Mouse (Mus musculus): ENCODE measurements around the gene Atg2a. TPM values are rescaled to one million over a fixed set of nuclear protein-coding genes. Genes with fewer than 3 reads are reported as not detected.
"Not testable (repeated sequence)": the region's sequence is repeated elsewhere in the genome, so short reads cannot be mapped to it uniquely, and the experiment has no call there.

Atg2a gene
- polyA plus RNA-seq, 1 experiment from 2014 or later, result 8.9 TPM

GRCm38 (mm10) chr19:6305517-6306115, 64.1 kb downstream of the Atg2a start:
- 62% methylated on average over 8 of the region's 8 CpGs for WGBS
- no peaks in the 10 kb centered on the region for H3K9me3 ChIP-seq (replicated peaks)
- H3K27ac ChIP-seq, result no peak overlapping the region
- no peak for ATAC-seq
- peaks cover 4% of the 10 kb centered on the region; the same call in 1 of the 2 replicates for H3K36me3 ChIP-seq (ENCODE audit: poor library complexity, severe bottlenecking)
- H3K4me2 ChIP-seq, result peak overlapping the region; percentile 71
- H3K4me1 ChIP-seq, result peaks cover 11% of the 10 kb centered on the region
- peak overlapping the region; percentile 69; the same call in 1 of the 2 replicates for H3K9ac ChIP-seq
- no peaks in the 10 kb centered on the region for H3K27me3 ChIP-seq
- H3K4me3 ChIP-seq, result peak overlapping the region; percentile 56

GRCm38 (mm10) chr19:6306137-6306551, 64.7 kb downstream of the Atg2a start, which contains the start of gene Cdc42bpg:
Gene Cdc42bpg (plus strand): TSS chr19:6306456.
- H3K9me3 ChIP-seq (replicated peaks), result no peaks in the 10 kb centered on the region
- H3K4me1 ChIP-seq, result peaks cover 11% of the 10 kb centered on the region
- WGBS, result under 1% methylated on average over 35 of the region's 38 CpGs
- peak within 1 kb of the TSS; percentile 56 for H3K4me3 ChIP-seq
- H3K9ac ChIP-seq, result peak within 1 kb of the TSS; percentile 69
- H3K4me2 ChIP-seq, result peak within 1 kb of the TSS; percentile 71
- no peaks in the 10 kb centered on the region for H3K27me3 ChIP-seq
- peak; percentile 52 for ATAC-seq
- H3K27ac ChIP-seq, result no peak within 1 kb of the TSS
- peaks cover 2% of the 10 kb centered on the region; the same call in 1 of the 2 replicates for H3K36me3 ChIP-seq (ENCODE audit: poor library complexity, severe bottlenecking)

DNA sequence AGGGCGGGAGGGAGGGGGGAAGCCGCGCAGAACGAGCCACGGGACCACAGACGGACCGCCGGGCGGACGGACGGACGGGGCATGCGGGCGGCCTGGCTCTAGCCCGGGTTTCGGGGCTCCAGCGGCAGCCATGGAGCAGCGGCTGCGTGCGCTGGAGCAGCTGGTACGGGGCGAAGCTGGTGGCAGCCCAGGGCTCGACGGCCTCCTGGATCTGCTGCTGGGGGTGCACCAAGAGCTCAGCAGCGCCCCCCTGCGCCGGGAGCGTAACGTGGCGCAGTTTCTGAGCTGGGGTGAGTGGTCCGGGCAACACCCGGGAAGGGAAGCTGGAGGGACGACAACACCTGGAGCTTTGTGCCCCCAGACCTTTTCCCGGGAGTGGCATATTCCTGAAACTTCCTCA, 65.1 kb downstream of the Atg2a start:
- Histone ChIP-seq H3K9ac (peak overlapping the region; percentile 69), H3K36me3 (ENCODE audit: poor library complexity, severe bottlenecking) (peaks cover 4% of the 10 kb centered on the region; the same call in 1 of the 2 replicates), H3K4me3 (peak overlapping the region; percentile 56), H3K4me1 (peaks cover 11% of the 10 kb centered on the region), H3K9me3 (replicated peaks) (no peaks in the 10 kb centered on the region), H3K27ac (no peak overlapping the region), H3K27me3 (no peaks in the 10 kb centered on the region), H3K4me2 (peak overlapping the region; percentile 71)
- ATAC-seq, result peak; percentile 67
- WGBS, result 0% methylated on average over 31 of the region's 34 CpGs

DNA sequence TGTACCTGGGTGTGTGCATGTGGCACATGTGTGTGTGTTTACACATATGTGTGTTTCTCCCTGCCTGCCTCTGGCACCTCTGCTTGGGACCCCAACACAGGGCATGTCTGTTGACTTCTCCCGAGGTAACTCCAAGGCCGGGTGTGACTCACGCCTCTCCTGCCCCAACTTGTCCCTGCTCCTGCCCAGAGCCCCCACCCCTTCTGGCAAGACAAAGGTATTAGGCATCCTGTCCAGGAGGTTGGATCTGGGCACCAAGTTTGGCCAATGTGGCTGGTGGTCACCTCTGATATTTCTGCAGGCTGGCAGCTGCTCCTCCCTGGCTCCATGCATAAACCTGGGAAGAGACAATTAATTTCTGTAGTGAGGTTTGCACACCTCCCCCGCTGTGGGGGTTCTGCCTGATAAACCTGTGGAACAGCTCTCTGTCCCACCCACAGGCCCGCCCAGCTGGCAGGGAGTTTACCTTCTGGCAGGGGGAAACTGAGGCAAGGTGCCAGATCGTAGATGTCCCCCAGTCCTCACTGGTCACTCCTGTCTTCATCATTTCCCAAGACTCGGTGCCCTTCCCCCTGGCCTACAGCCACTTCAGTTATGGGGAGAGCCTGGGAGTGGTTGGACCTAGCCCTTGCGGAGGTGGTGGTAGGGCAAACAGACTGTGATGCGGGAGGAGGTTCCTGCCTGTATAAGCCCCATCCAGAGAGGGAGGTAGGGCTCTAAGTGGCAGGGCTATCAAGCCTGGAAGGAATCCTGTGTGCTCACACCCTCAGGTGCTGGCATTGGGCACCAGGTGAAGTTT, 66.5 kb downstream of the Atg2a start:
- H3K4me1 ChIP-seq, result peaks cover 11% of the 10 kb centered on the region
- H3K27me3 ChIP-seq, result no peaks in the 10 kb centered on the region
- no peak overlapping the region for H3K4me2 ChIP-seq
- WGBS, result 87% methylated on average over 9 of the region's 9 CpGs
- no peak for ATAC-seq
- H3K27ac ChIP-seq, result no peak overlapping the region
- no peaks in the 10 kb centered on the region for H3K9me3 ChIP-seq (replicated peaks)
- H3K4me3 ChIP-seq, result no peak overlapping the region
- H3K36me3 ChIP-seq (ENCODE audit: poor library complexity, severe bottlenecking), result peaks cover 12% of the 10 kb centered on the region
- H3K9ac ChIP-seq, result no peak overlapping the region

- H3K36me3 ChIP-seq (ENCODE audit: poor library complexity, severe bottlenecking), result peaks cover 21% of the 10 kb centered on the region
- H3K27ac ChIP-seq, result no peak overlapping the region
- H3K4me3 ChIP-seq, result no peak overlapping the region
- H3K9me3 ChIP-seq (replicated peaks), result no peaks in the 10 kb centered on the region
- no peaks in the 10 kb centered on the region for H3K27me3 ChIP-seq
- no peak overlapping the region for H3K9ac ChIP-seq
- peaks cover 11% of the 10 kb centered on the region for H3K4me1 ChIP-seq
- H3K4me2 ChIP-seq, result no peak overlapping the region
- ATAC-seq, result no peak
- 89% methylated on average over 5 of the region's 5 CpGs for WGBS
These were observed 68.7 kb downstream of the Atg2a start for GRCm38 (mm10) chr19:6310181-6310580.

- H3K9ac ChIP-seq; H3K4me2 ChIP-seq; H3K4me1 ChIP-seq; H3K27ac ChIP-seq; ATAC-seq; H3K9me3 ChIP-seq (replicated peaks); H3K4me3 ChIP-seq; H3K27me3 ChIP-seq: not testable (repeated sequence)
- peaks cover 33% of the 10 kb centered on the region for H3K36me3 ChIP-seq (ENCODE audit: poor library complexity, severe bottlenecking)
- 90% methylated on average over 3 of the region's 3 CpGs for WGBS
These were observed 70.3 kb downstream of the Atg2a start for GRCm38 (mm10) chr19:6311783-6312182.

MicroRNAs within 50 kb of the gene (microRNA counts, 519-probe panel; counts per million panel counts)
- 2,287 counts per million, percentile 60 among the panel's probes with 10 or more counts for microRNA mmu-miR-192

Small RNA genes within 50 kb of the gene (microRNA-seq; reads per million reads assigned to microRNA genes)
- 97.4 reads per million, percentile 50 among the genes with 10 or more reads in this experiment for gene Mir192
- gene Mir194-2, result 60.9 reads per million, percentile 44 among the genes with 10 or more reads in this experiment

Other genes starting within 250 kb of the Atg2a start
- 1.0 and 1.1 TPM in 2 replicates for gene Capn1, start 225.8 kb upstream of the Atg2a start, polyA plus RNA-seq (2015; fragmentation: Nextera tagmentation; extraction: Ambion mirVana)
- gene Syvn1, start 195.1 kb upstream of the Atg2a start, polyA plus RNA-seq (2015; fragmentation: Nextera tagmentation; extraction: Ambion mirVana), result 23.8 and 26.0 TPM in 2 replicates
- 75.6 and 80.7 TPM in 2 replicates for gene Mrpl49, start 183.9 kb upstream of the Atg2a start, polyA plus RNA-seq (2015; fragmentation: Nextera tagmentation; extraction: Ambion mirVana)
- gene Fau, start 183.8 kb upstream of the Atg2a start, polyA plus RNA-seq (2015; fragmentation: Nextera tagmentation; extraction: Ambion mirVana), result 677 and 758 TPM in 2 replicates
- 31.1 and 33.7 TPM in 2 replicates for gene Znhit2, start 180.5 kb upstream of the Atg2a start, polyA plus RNA-seq (2015; fragmentation: Nextera tagmentation; extraction: Ambion mirVana)
- gene Tm7sf2, start 173.3 kb upstream of the Atg2a start, polyA plus RNA-seq (2015; fragmentation: Nextera tagmentation; extraction: Ambion mirVana), result 28.3 and 30.3 TPM in 2 replicates
- 70.7 and 85.7 TPM in 2 replicates for gene Vps51, start 164.4 kb upstream of the Atg2a start, polyA plus RNA-seq (2015; fragmentation: Nextera tagmentation; extraction: Ambion mirVana)
- not detected in 2 replicates for gene Tmem262, start 161.6 kb upstream of the Atg2a start, polyA plus RNA-seq (2015; fragmentation: Nextera tagmentation; extraction: Ambion mirVana)
- 1.9 and 3.1 TPM in 2 replicates for gene Gm28374, start 159.4 kb upstream of the Atg2a start, polyA plus RNA-seq (2015; fragmentation: Nextera tagmentation; extraction: Ambion mirVana)
- gene Zfpl1, start 156.7 kb upstream of the Atg2a start, polyA plus RNA-seq (2015; fragmentation: Nextera tagmentation; extraction: Ambion mirVana), result 71.7 and 76.6 TPM in 2 replicates
- 44.6 and 45.8 TPM in 2 replicates for gene Cdca5, start 156.7 kb upstream of the Atg2a start, polyA plus RNA-seq (2015; fragmentation: Nextera tagmentation; extraction: Ambion mirVana)
- 0.36 and 0.63 TPM in 2 replicates for gene AC131692.1, start 147.2 kb upstream of the Atg2a start, polyA plus RNA-seq (2015; fragmentation: Nextera tagmentation; extraction: Ambion mirVana)
- gene Naaladl1, start 135.9 kb upstream of the Atg2a start, polyA plus RNA-seq (2015; fragmentation: Nextera tagmentation; extraction: Ambion mirVana), result 0.43 and 0.87 TPM in 2 replicates
- gene Sac3d1, start 123.0 kb upstream of the Atg2a start, polyA plus RNA-seq (2015; fragmentation: Nextera tagmentation; extraction: Ambion mirVana), result 45.4 and 46.4 TPM in 2 replicates
- gene Snx15, start 113.4 kb upstream of the Atg2a start, polyA plus RNA-seq (2015; fragmentation: Nextera tagmentation; extraction: Ambion mirVana), result 32.5 and 35.0 TPM in 2 replicates
- gene Batf2, start 100.7 kb upstream of the Atg2a start, polyA plus RNA-seq (2015; fragmentation: Nextera tagmentation; extraction: Ambion mirVana), result not detected in 2 replicates
- gene Arl2, start 100.1 kb upstream of the Atg2a start, polyA plus RNA-seq (2015; fragmentation: Nextera tagmentation; extraction: Ambion mirVana), result 86.1 and 87.1 TPM in 2 replicates
- gene Majin, start 57.3 kb upstream of the Atg2a start, polyA plus RNA-seq (2015; fragmentation: Nextera tagmentation; extraction: Ambion mirVana), result not detected in 2 replicates
- gene Gpha2, start 15.3 kb upstream of the Atg2a start, polyA plus RNA-seq (2015; fragmentation: Nextera tagmentation; extraction: Ambion mirVana), result 0.31 TPM in 1 of 2 replicates, not detected in the other
- gene Ppp2r5b, start 5.8 kb upstream of the Atg2a start, polyA plus RNA-seq (2015; fragmentation: Nextera tagmentation; extraction: Ambion mirVana), result 53.7 and 58.8 TPM in 2 replicates
- 74.3 and 75.6 TPM in 2 replicates for gene Ehd1, start 35.1 kb downstream of the Atg2a start, polyA plus RNA-seq (2015; fragmentation: Nextera tagmentation; extraction: Ambion mirVana)
- 0.22 and 0.39 TPM in 2 replicates for gene Cdc42bpg, start 64.8 kb downstream of the Atg2a start, polyA plus RNA-seq (2015; fragmentation: Nextera tagmentation; extraction: Ambion mirVana)
- 83.8 and 92.4 TPM in 2 replicates for gene Men1, start 93.3 kb downstream of the Atg2a start, polyA plus RNA-seq (2015; fragmentation: Nextera tagmentation; extraction: Ambion mirVana)
- gene Map4k2, start 99.5 kb downstream of the Atg2a start, polyA plus RNA-seq (2015; fragmentation: Nextera tagmentation; extraction: Ambion mirVana), result 11.3 and 15.4 TPM in 2 replicates
- gene Sf1, start 122.0 kb downstream of the Atg2a start, polyA plus RNA-seq (2015; fragmentation: Nextera tagmentation; extraction: Ambion mirVana), result 134 and 139 TPM in 2 replicates
- gene Pygm, start 142.7 kb downstream of the Atg2a start, polyA plus RNA-seq (2015; fragmentation: Nextera tagmentation; extraction: Ambion mirVana), result 2.0 and 2.1 TPM in 2 replicates
- gene Rasgrp2, start 157.7 kb downstream of the Atg2a start, polyA plus RNA-seq (2015; fragmentation: Nextera tagmentation; extraction: Ambion mirVana), result 21.1 and 25.1 TPM in 2 replicates
- 16.9 and 18.1 TPM in 2 replicates for gene Nrxn2, start 177.1 kb downstream of the Atg2a start, polyA plus RNA-seq (2015; fragmentation: Nextera tagmentation; extraction: Ambion mirVana)